ENCODE assay signal across 8 mouse cellular contexts in genomic region chr2:26964724-26965370, GRCm38 (mm10). TPM values are rescaled to one million over a fixed set of nuclear protein-coding genes. Genes with fewer than 3 reads are reported as not detected.
A peak's percentile ranks its signal among the peaks of the same experiment; 100 is the strongest.
DNase-seq lines count a peak whose midpoint lies in the region; ATAC-seq and TF ChIP-seq lines count a peak whose summit lies in the region.

No protein-coding gene starts in this region.

- no peak for TF ChIP-seq RAD21 in MEL (IDR thresholded peaks at IDR 0.05; ENCODE audit: low read depth, low read length)

- no peak for TF ChIP-seq EP300 in MEL (IDR thresholded peaks at IDR 0.05; ENCODE audit: low read depth in 1 of 2, low read length in 2 of 2)

- H3K4me1 ChIP-seq in heart, embryonic 16.5 days (ENCODE audit: control insufficient read depth, insufficient read depth, low read length) = peaks cover 17% of the 10 kb centered on the region
- H3K4me1 ChIP-seq in MEL (ENCODE audit: control insufficient read depth in 1 of 2, insufficient read depth in 2 of 2, low read length in 2 of 2) = peaks cover 2 to 16% of the 10 kb centered on the region in 2 experiments; a peak in 3 of 4 replicates
- peaks cover 27% of the 10 kb centered on the region for H3K4me1 ChIP-seq in forebrain, embryonic 16.5 days (replicated peaks; ENCODE audit: control insufficient read depth, insufficient read depth, low read length)

- DNase-seq in heart, postnatal 10 days = no peak
- DNase-seq in MEL (ENCODE audit: low read depth, low spot score) = no peak
- DNase-seq in adrenal gland, postnatal 4 days (ENCODE audit: low spot score in 2 of 2) = no peak
- DNase-seq in cerebellum, adult 11-12 months = no peak
- DNase-seq in layer of hippocampus, adult 9-10 months (ENCODE audit: low spot score) = no peak

- intact Hi-C loops in heart, postnatal 10 days (cut with DNase I) = no loop called here

- no peaks in the 10 kb centered on the region for H3K9me3 ChIP-seq in heart, embryonic 16.5 days (replicated peaks; ENCODE audit: control insufficient read depth, low read length)
- no peaks in the 10 kb centered on the region for H3K9me3 ChIP-seq in MEL (replicated peaks; ENCODE audit: insufficient read depth, low read length)
- no peaks in the 10 kb centered on the region for H3K9me3 ChIP-seq in forebrain, embryonic 16.5 days (ENCODE audit: control insufficient read depth, low read length)

- TF ChIP-seq POLR2A in MEL (IDR thresholded peaks at IDR 0.05; ENCODE audit: control insufficient read depth in 1 of 2, insufficient read depth in 1 of 2, low read depth in 1 of 2, low read length in 2 of 2, poor library complexity in 1 of 2) = no peak

- WGBS in heart, embryonic 16.5 days = 15% methylated on average over 14 of the region's 14 CpGs
- WGBS in forebrain, embryonic 16.5 days = 16% methylated on average over 14 of the region's 14 CpGs

- H3K79me2 ChIP-seq in MEL (ENCODE audit: control insufficient read depth, insufficient read depth, low read length, poor library complexity) = peaks cover 26% of the 10 kb centered on the region

- H3K36me3 ChIP-seq in heart, embryonic 16.5 days (ENCODE audit: control insufficient read depth, insufficient read depth) = peaks cover 11% of the 10 kb centered on the region
- H3K36me3 ChIP-seq in MEL (ENCODE audit: control insufficient read depth in 1 of 2, insufficient read depth in 2 of 2, low read length in 2 of 2) = peaks cover 2 to 17% of the 10 kb centered on the region in 2 experiments; a peak in 3 of 4 replicates
- H3K36me3 ChIP-seq in forebrain, embryonic 16.5 days (ENCODE audit: control insufficient read depth, insufficient read depth) = no peaks in the 10 kb centered on the region

- H3K9ac ChIP-seq in heart, embryonic 16.5 days (ENCODE audit: low read length) = peak overlapping the region; percentile 79
- H3K9ac ChIP-seq in MEL (ENCODE audit: control insufficient read depth, low read depth, low read length, poor library complexity, severe bottlenecking) = peak overlapping the region; percentile 93
- peak overlapping the region; percentile 74 for H3K9ac ChIP-seq in forebrain, embryonic 16.5 days (replicated peaks; ENCODE audit: low read depth, low read length)

- TF ChIP-seq CTCF in MEL (IDR thresholded peaks at IDR 0.05 in 2 of 3, conservative IDR thresholded peaks at IDR 0.05 in 1 of 3; ENCODE audit: control insufficient read depth in 1 of 3, insufficient read depth in 1 of 3, low read depth in 2 of 3, low read length in 3 of 3, poor library complexity in 1 of 3, severe bottlenecking in 1 of 3) = no peak

- H3K4me2 ChIP-seq in heart, embryonic 16.5 days (ENCODE audit: low read depth, low read length) = peak overlapping the region; percentile 79
- peak overlapping the region; percentile 94 for H3K4me2 ChIP-seq in forebrain, embryonic 16.5 days (ENCODE audit: low read length)

- peak overlapping the region; percentile 100 for H3K27ac ChIP-seq in heart, embryonic 16.5 days (ENCODE audit: low read length)
- H3K27ac ChIP-seq in MEL (ENCODE audit: control insufficient read depth, low read depth, low read length) = peak overlapping the region; percentile 93
- H3K27ac ChIP-seq in forebrain, embryonic 16.5 days (ENCODE audit: low read length) = peak overlapping the region; percentile 91

- ATAC-seq in heart, embryonic 16.5 days (replicated peaks; ENCODE audit: extremely low read depth, insufficient read depth, low FRiP score) = no peak
- no peak for ATAC-seq in forebrain, embryonic 16.5 days
- ATAC-seq in megakaryocyte progenitor cell, adult 5-6 weeks (replicated peaks; ENCODE audit: poor library complexity) = peak; percentile 12

- no peaks in the 10 kb centered on the region for H3K27me3 ChIP-seq in heart, embryonic 16.5 days (ENCODE audit: control insufficient read depth, insufficient read depth, low read length)
- H3K27me3 ChIP-seq in MEL (ENCODE audit: control insufficient read depth in 1 of 2, insufficient read depth in 2 of 2, low read length in 2 of 2) = no peaks in the 10 kb centered on the region
- no peaks in the 10 kb centered on the region for H3K27me3 ChIP-seq in forebrain, embryonic 16.5 days (replicated peaks; ENCODE audit: control insufficient read depth, insufficient read depth, low read length)

- H3K4me3 ChIP-seq in heart, embryonic 16.5 days (ENCODE audit: low read length) = peak overlapping the region; percentile 78
- H3K4me3 ChIP-seq in MEL (ENCODE audit: control insufficient read depth in 1 of 2, insufficient read depth in 1 of 2, low read depth in 2 of 2, low read length in 2 of 2) = peak overlapping the region; percentile 88 to 89
- H3K4me3 ChIP-seq in forebrain, embryonic 16.5 days (replicated peaks; ENCODE audit: low read length) = peak overlapping the region; percentile 77

TF ChIP-seq in MEL, 35 proteins besides CTCF, POLR2A, EP300 and RAD21:
- TF ChIP-seq GATA1 (IDR thresholded peaks at IDR 0.05; ENCODE audit: low read depth, low read length) = peak; percentile 40
- TF ChIP-seq JUND (IDR thresholded peaks at IDR 0.05; ENCODE audit: low read depth, low read length) = 0 out of 2 replicates have a peak, but pooled peaks have one; percentile 7
- TF ChIP-seq ZKSCAN1 (IDR thresholded peaks at IDR 0.05; ENCODE audit: low read depth, low read length) = no peak
- no peak for TF ChIP-seq MYC (IDR thresholded peaks at IDR 0.05; ENCODE audit: low read depth, low read length)
- no peak for TF ChIP-seq E2F4 (IDR thresholded peaks at IDR 0.05; ENCODE audit: borderline replicate concordance, low read depth, low read length)
- TF ChIP-seq BHLHE40 (IDR thresholded peaks at IDR 0.05; ENCODE audit: borderline replicate concordance, low read depth, low read length) = 0 out of 2 replicates have a peak, but pooled peaks have one; percentile 11
- TF ChIP-seq NRF1 (IDR thresholded peaks at IDR 0.05; ENCODE audit: insufficient read depth, low read depth, low read length, poor library complexity, severe bottlenecking) = no peak
- no peak for TF ChIP-seq CHD1 (IDR thresholded peaks at IDR 0.05; ENCODE audit: low read depth, low read length)

RNA-seq across cellular contexts. Expression of gene Rexo4, which starts 0.7 kb away (rescaled TPM):
- 26.5 and 31.3 TPM in 2 replicates for polyA plus RNA-seq in heart, embryonic 16.5 days (2015; fragmentation: Nextera tagmentation; extraction: Ambion mirVana)
- total RNA-seq in heart, postnatal 10 days (2021) = 10 to 100 TPM; 13.3 to 14.4 TPM
- 45.3 and 52.4 TPM in 2 replicates for total RNA-seq in MEL (2012; rRNA removed)
- 10 to 100 TPM in 1 of 2 experiments, not detected in 1; 66.6 TPM for polyA plus RNA-seq in MEL (2012; ENCODE audit: insufficient read depth in 1 of 2, insufficient read length in 2 of 2, low read depth in 1 of 2, low replicate concordance in 2 of 2, missing spikeins in 1 of 2)
- 39.5 and 40.2 TPM in 2 replicates for polyA plus RNA-seq in forebrain, embryonic 16.5 days (2015; fragmentation: Nextera tagmentation; extraction: Ambion mirVana)
- total RNA-seq in megakaryocyte progenitor cell, adult 5-6 weeks (2015) = 24.9 and 25.2 TPM in 2 replicates
- 88.4 and 127 TPM in 2 replicates for total RNA-seq in megakaryocyte progenitor cell, adult 5-6 weeks (2017)
- total RNA-seq in adrenal gland, postnatal 4 days (2021) = 10 to 100 TPM; 40.7 to 43.0 TPM

RNA-seq across cellular contexts. Expression of gene Adamts13, which starts 8.4 kb away (rescaled TPM):
- polyA plus RNA-seq in heart, embryonic 16.5 days (2015; fragmentation: Nextera tagmentation; extraction: Ambion mirVana) = not detected in 2 replicates
- total RNA-seq in heart, postnatal 10 days (2021) = not detected
- 75.1 and 130 TPM in 2 replicates for total RNA-seq in MEL (2012; rRNA removed)
- polyA plus RNA-seq in MEL (2012; ENCODE audit: insufficient read depth in 1 of 2, insufficient read length in 2 of 2, low read depth in 1 of 2, low replicate concordance in 2 of 2, missing spikeins in 1 of 2) = 10 to 100 TPM in 1 of 2 experiments, not detected in 1; 19.7 TPM
- polyA plus RNA-seq in forebrain, embryonic 16.5 days (2015; fragmentation: Nextera tagmentation; extraction: Ambion mirVana) = 0.38 TPM in 1 of 2 replicates, not detected in the other
- 0.15 and 1.3 TPM in 2 replicates for total RNA-seq in megakaryocyte progenitor cell, adult 5-6 weeks (2015)
- total RNA-seq in megakaryocyte progenitor cell, adult 5-6 weeks (2017) = not detected in 2 replicates
- total RNA-seq in adrenal gland, postnatal 4 days (2021) = under 1 TPM; 0.08 to 0.85 TPM

RNA-seq across cellular contexts. Expression of gene Stkld1, which starts 31.0 kb away (rescaled TPM):
- 0.26 and 0.38 TPM in 2 replicates for polyA plus RNA-seq in heart, embryonic 16.5 days (2015; fragmentation: Nextera tagmentation; extraction: Ambion mirVana)
- total RNA-seq in heart, postnatal 10 days (2021) = under 1 TPM in 1 of 2 experiments, not detected in 1; 0.31 TPM
- not detected in 2 replicates for total RNA-seq in MEL (2012; rRNA removed)
- under 1 TPM in 1 of 2 experiments, not detected in 1; 0.25 TPM for polyA plus RNA-seq in MEL (2012; ENCODE audit: insufficient read depth in 1 of 2, insufficient read length in 2 of 2, low read depth in 1 of 2, low replicate concordance in 2 of 2, missing spikeins in 1 of 2)
- polyA plus RNA-seq in forebrain, embryonic 16.5 days (2015; fragmentation: Nextera tagmentation; extraction: Ambion mirVana) = 0.36 TPM in 1 of 2 replicates, not detected in the other
- 0.05 and 0.15 TPM in 2 replicates for total RNA-seq in megakaryocyte progenitor cell, adult 5-6 weeks (2015)
- total RNA-seq in megakaryocyte progenitor cell, adult 5-6 weeks (2017) = 0.14 TPM in 1 of 2 replicates, not detected in the other
- under 1 TPM; 0.31 to 0.73 TPM for total RNA-seq in adrenal gland, postnatal 4 days (2021)

RNA-seq across cellular contexts. Expression of gene Surf4, which starts 31.1 kb away (rescaled TPM):
- polyA plus RNA-seq in heart, embryonic 16.5 days (2015; fragmentation: Nextera tagmentation; extraction: Ambion mirVana) = 160 and 177 TPM in 2 replicates
- total RNA-seq in heart, postnatal 10 days (2021) = 100 to 1,000 TPM; 103 TPM
- 152 and 158 TPM in 2 replicates for total RNA-seq in MEL (2012; rRNA removed)
- polyA plus RNA-seq in MEL (2012; ENCODE audit: insufficient read depth in 1 of 2, insufficient read length in 2 of 2, low read depth in 1 of 2, low replicate concordance in 2 of 2, missing spikeins in 1 of 2) = 100 to 1,000 TPM in 1 of 2 experiments, not detected in 1; 252 TPM
- 110 and 112 TPM in 2 replicates for polyA plus RNA-seq in forebrain, embryonic 16.5 days (2015; fragmentation: Nextera tagmentation; extraction: Ambion mirVana)
- 121 and 123 TPM in 2 replicates for total RNA-seq in megakaryocyte progenitor cell, adult 5-6 weeks (2015)
- 107 and 114 TPM in 2 replicates for total RNA-seq in megakaryocyte progenitor cell, adult 5-6 weeks (2017)
- total RNA-seq in adrenal gland, postnatal 4 days (2021) = 100 to 1,000 TPM; 151 to 163 TPM

RNA-seq across cellular contexts. Expression of gene Cacfd1, which starts 44.9 kb away (rescaled TPM):
- polyA plus RNA-seq in heart, embryonic 16.5 days (2015; fragmentation: Nextera tagmentation; extraction: Ambion mirVana) = 41.4 and 44.2 TPM in 2 replicates
- 10 to 100 TPM; 29.0 to 36.7 TPM for total RNA-seq in heart, postnatal 10 days (2021)
- total RNA-seq in MEL (2012; rRNA removed) = 15.2 and 19.1 TPM in 2 replicates
- 10 to 100 TPM in 1 of 2 experiments, not detected in 1; 60.7 TPM for polyA plus RNA-seq in MEL (2012; ENCODE audit: insufficient read depth in 1 of 2, insufficient read length in 2 of 2, low read depth in 1 of 2, low replicate concordance in 2 of 2, missing spikeins in 1 of 2)
- 109 and 125 TPM in 2 replicates for polyA plus RNA-seq in forebrain, embryonic 16.5 days (2015; fragmentation: Nextera tagmentation; extraction: Ambion mirVana)
- total RNA-seq in megakaryocyte progenitor cell, adult 5-6 weeks (2015) = 15.9 and 18.2 TPM in 2 replicates
- total RNA-seq in megakaryocyte progenitor cell, adult 5-6 weeks (2017) = 5.1 and 11.5 TPM in 2 replicates
- total RNA-seq in adrenal gland, postnatal 4 days (2021) = 10 to 100 TPM; 49.8 to 53.7 TPM

Comparison
In these comparisons a context has a peak if more than half of its experiments do, and no peak if none do; other contexts are left out.
1. RNA of gene Adamts13, which starts 8.4 kb away (total RNA-seq): 75.1 to 130 TPM in MEL; 0.15 to 1.3 TPM in megakaryocyte progenitor cell, adult 5-6 weeks, 0.08 to 0.85 TPM in adrenal gland, postnatal 4 days and not detected in heart, postnatal 10 days; every median in the first group is over 10 times any median in the second.
2. Peak in every context shown above with its lines, with median percentiles within 50 percentile points of each other: H3K27ac ChIP-seq, H3K4me3 ChIP-seq and H3K9ac ChIP-seq.